ENCODE assay signal across 11 mouse cellular contexts in the genomic region with DNA sequence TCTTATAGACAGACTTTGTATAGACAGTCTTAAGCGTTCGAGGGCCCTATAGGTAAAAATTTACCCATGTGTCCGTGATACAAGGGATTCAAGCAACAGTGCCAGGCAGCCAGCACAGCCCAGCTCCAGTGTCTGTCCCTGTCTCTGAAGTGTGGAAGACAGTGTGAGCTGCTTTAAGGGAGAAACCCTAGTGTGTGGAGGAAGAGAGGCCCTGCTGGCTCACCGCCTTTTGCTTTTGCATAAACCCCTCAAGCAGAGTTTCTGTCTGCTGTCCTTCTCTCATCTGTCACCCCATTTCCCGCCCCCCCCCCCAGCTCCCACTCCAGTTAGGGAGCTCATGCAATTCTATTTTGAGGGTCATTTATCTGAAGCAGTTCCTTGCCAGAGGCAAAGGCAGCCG. TPM values are rescaled to one million over a fixed set of nuclear protein-coding genes. Genes with fewer than 3 reads are reported as not detected.
A peak's percentile ranks its signal among the peaks of the same experiment; 100 is the strongest.
DNase-seq lines count a peak whose midpoint lies in the region; ATAC-seq lines count a peak whose summit lies in the region.
"Had no signal": no experiment of that assay in that cellular context is flagged by ENCODE, and none has a peak within 500 bp of the region (broad histone marks: within the 10 kb centered on the region; RNA-seq: fewer than 3 reads in every experiment).

No protein-coding gene starts in this region.

- intact Hi-C loops in heart, postnatal 10 days (cut with DNase I): no loop called here

- peak overlapping the region; percentile 87 for H3K27ac ChIP-seq in heart, embryonic 13.5 days (replicated peaks)
- peak overlapping the region; percentile 72 for H3K27ac ChIP-seq in embryonic facial prominence, embryonic 11.5 days (replicated peaks; ENCODE audit: low read depth, low read length)
- H3K27ac ChIP-seq in hindbrain, embryonic 13.5 days: 0 out of 2 replicates have a peak overlapping the region, but pooled peaks have one; percentile 64

- ATAC-seq in heart, embryonic 13.5 days (ENCODE audit: extremely low read depth, insufficient number of reproducible peaks, low FRiP score, low TSS enrichment): no peak
- no peak for ATAC-seq in megakaryocyte, adult 5-6 weeks (ENCODE audit: poor library complexity, severe bottlenecking)
- ATAC-seq in embryonic facial prominence, embryonic 11.5 days (replicated peaks; ENCODE audit: insufficient number of reproducible peaks, low FRiP score, low TSS enrichment, low read depth): no peak
- ATAC-seq in hindbrain, embryonic 13.5 days (ENCODE audit: low FRiP score): 0 out of 2 replicates have a peak, but pooled peaks have one; percentile 32
- ATAC-seq in megakaryocyte-erythroid progenitor cell, adult 5-6 weeks (replicated peaks; ENCODE audit: low FRiP score, low TSS enrichment, poor library complexity, severe bottlenecking): no peak

- H3K36me3 ChIP-seq in heart, embryonic 13.5 days: peaks cover 40% of the 10 kb centered on the region
- H3K36me3 ChIP-seq in megakaryocyte, embryonic 14.5 days (replicated peaks; ENCODE audit: low read length): peaks cover 67% of the 10 kb centered on the region
- no peaks in the 10 kb centered on the region for H3K36me3 ChIP-seq in embryonic facial prominence, embryonic 11.5 days (replicated peaks; ENCODE audit: control insufficient read depth, insufficient read depth, low read depth, low read length)
- peaks cover 5% of the 10 kb centered on the region for H3K36me3 ChIP-seq in hindbrain, embryonic 13.5 days

- H3K4me2 ChIP-seq in heart, embryonic 13.5 days: peak overlapping the region; percentile 44
- no peak overlapping the region for H3K4me2 ChIP-seq in embryonic facial prominence, embryonic 11.5 days (ENCODE audit: low read depth, low read length)
- H3K4me2 ChIP-seq in hindbrain, embryonic 13.5 days: no peak overlapping the region

- H3K4me1 ChIP-seq in heart, embryonic 13.5 days: peaks cover 45% of the 10 kb centered on the region
- H3K4me1 ChIP-seq in megakaryocyte, embryonic 14.5 days: peaks cover 88% of the 10 kb centered on the region
- no peaks in the 10 kb centered on the region for H3K4me1 ChIP-seq in embryonic facial prominence, embryonic 11.5 days (ENCODE audit: control insufficient read depth, insufficient read depth, low read length)
- peaks cover 25% of the 10 kb centered on the region for H3K4me1 ChIP-seq in hindbrain, embryonic 13.5 days (replicated peaks)

- peak overlapping the region; percentile 62; the same call in 1 of the 2 replicates for H3K9ac ChIP-seq in heart, embryonic 13.5 days
- H3K9ac ChIP-seq in embryonic facial prominence, embryonic 11.5 days (replicated peaks; ENCODE audit: low read length): no peak overlapping the region
- H3K9ac ChIP-seq in hindbrain, embryonic 13.5 days: no peak overlapping the region

- peaks cover 7% of the 10 kb centered on the region for H3K9me3 ChIP-seq in heart, embryonic 13.5 days
- H3K9me3 ChIP-seq in megakaryocyte, embryonic 14.5 days: no peaks in the 10 kb centered on the region
- no peaks in the 10 kb centered on the region for H3K9me3 ChIP-seq in embryonic facial prominence, embryonic 11.5 days (replicated peaks; ENCODE audit: control insufficient read depth, low read length)
- H3K9me3 ChIP-seq in hindbrain, embryonic 13.5 days: no peaks in the 10 kb centered on the region

- no peaks in the 10 kb centered on the region for H3K27me3 ChIP-seq in heart, embryonic 13.5 days (replicated peaks)
- no peaks in the 10 kb centered on the region for H3K27me3 ChIP-seq in megakaryocyte, embryonic 14.5 days (replicated peaks)
- no peaks in the 10 kb centered on the region for H3K27me3 ChIP-seq in embryonic facial prominence, embryonic 11.5 days (ENCODE audit: control insufficient read depth, insufficient read depth, low read length)
- H3K27me3 ChIP-seq in hindbrain, embryonic 13.5 days: no peaks in the 10 kb centered on the region

- WGBS in heart, embryonic 13.5 days: 18% methylated on average over 6 of the region's 6 CpGs
- 32% methylated on average over 6 of the region's 6 CpGs for WGBS in embryonic facial prominence, embryonic 11.5 days
- 45% methylated on average over 5 of the region's 6 CpGs for WGBS in hindbrain, embryonic 13.5 days

- no peak overlapping the region for H3K4me3 ChIP-seq in heart, embryonic 13.5 days
- H3K4me3 ChIP-seq in megakaryocyte, embryonic 14.5 days (replicated peaks): peak overlapping the region; percentile 76
- H3K4me3 ChIP-seq in embryonic facial prominence, embryonic 11.5 days (ENCODE audit: low read depth, low read length): no peak overlapping the region
- H3K4me3 ChIP-seq in hindbrain, embryonic 13.5 days: no peak overlapping the region

- no peak for DNase-seq in heart, postnatal 10 days
- no peak for DNase-seq in embryonic facial prominence, embryonic 11.5 days (ENCODE audit: low spot score)
- no peak for DNase-seq in adrenal gland, postnatal 4 days (ENCODE audit: low spot score in 2 of 2)

RNA-seq across cellular contexts. Expression of gene Fam217b, which starts 7.3 kb away (rescaled TPM):
- polyA plus RNA-seq in heart, embryonic 13.5 days (2015; fragmentation: Nextera tagmentation; extraction: Ambion mirVana): 5.5 and 7.6 TPM in 2 replicates
- total RNA-seq in heart, postnatal 10 days (2021): 10 to 100 TPM; 12.9 to 17.4 TPM
- 6.1 and 12.1 TPM in 2 replicates for polyA plus RNA-seq in megakaryocyte, embryonic 14.5 days (2012; ENCODE audit: insufficient read depth, low replicate concordance)
- 10.2 and 16.0 TPM in 2 replicates for total RNA-seq in megakaryocyte, adult 5-6 weeks (2015)
- total RNA-seq in megakaryocyte, adult 5-6 weeks (2017): 5.9 and 8.6 TPM in 2 replicates
- 4.8 and 5.5 TPM in 2 replicates for polyA plus RNA-seq in embryonic facial prominence, embryonic 11.5 days (2014; fragmentation: Nextera tagmentation; extraction: Ambion mirVana)
- polyA plus RNA-seq in hindbrain, embryonic 13.5 days (2015; fragmentation: Nextera tagmentation; extraction: Ambion mirVana): 8.1 and 9.8 TPM in 2 replicates
- total RNA-seq in adrenal gland, postnatal 4 days (2021): 1 to 10 TPM; 5.7 TPM
- 0.35 and 0.40 TPM in 2 replicates for total RNA-seq in megakaryocyte-erythroid progenitor cell, adult 5-6 weeks (2014; fragmentation: Nextera tagmentation)
- total RNA-seq in megakaryocyte-erythroid progenitor cell, adult 5-6 weeks (2017): 0.91 and 1.6 TPM in 2 replicates

RNA-seq across cellular contexts. Expression of gene Ppp1r3d, which starts 7.3 kb away (rescaled TPM):
- 16.0 and 16.2 TPM in 2 replicates for polyA plus RNA-seq in heart, embryonic 13.5 days (2015; fragmentation: Nextera tagmentation; extraction: Ambion mirVana)
- total RNA-seq in heart, postnatal 10 days (2021): 10 to 100 TPM; 24.1 to 29.6 TPM
- polyA plus RNA-seq in megakaryocyte, embryonic 14.5 days (2012; ENCODE audit: insufficient read depth, low replicate concordance): 8.0 and 20.4 TPM in 2 replicates
- total RNA-seq in megakaryocyte, adult 5-6 weeks (2015): 7.4 and 7.5 TPM in 2 replicates
- 5.4 and 5.8 TPM in 2 replicates for total RNA-seq in megakaryocyte, adult 5-6 weeks (2017)
- polyA plus RNA-seq in embryonic facial prominence, embryonic 11.5 days (2014; fragmentation: Nextera tagmentation; extraction: Ambion mirVana): 3.5 and 3.8 TPM in 2 replicates
- polyA plus RNA-seq in hindbrain, embryonic 13.5 days (2015; fragmentation: Nextera tagmentation; extraction: Ambion mirVana): 2.3 and 2.9 TPM in 2 replicates
- total RNA-seq in adrenal gland, postnatal 4 days (2021): 1 to 10 TPM; 6.2 to 6.9 TPM
- total RNA-seq in megakaryocyte-erythroid progenitor cell, adult 5-6 weeks (2014; fragmentation: Nextera tagmentation): 0.49 TPM in 1 of 2 replicates, not detected in the other
- total RNA-seq in megakaryocyte-erythroid progenitor cell, adult 5-6 weeks (2017): 0.14 and 1.8 TPM in 2 replicates
- total RNA-seq: CH12.LX had no signal

RNA-seq across cellular contexts. Expression of gene Cdh26, which starts 8.7 kb away (rescaled TPM):
- polyA plus RNA-seq in heart, embryonic 13.5 days (2015; fragmentation: Nextera tagmentation; extraction: Ambion mirVana): 0.07 TPM in 1 of 2 replicates, not detected in the other
- total RNA-seq in heart, postnatal 10 days (2021): under 1 TPM; 0.32 to 0.60 TPM
- polyA plus RNA-seq in megakaryocyte, embryonic 14.5 days (2012; ENCODE audit: insufficient read depth, low replicate concordance): not detected in 2 replicates
- total RNA-seq in megakaryocyte, adult 5-6 weeks (2015): not detected in 2 replicates
- not detected in 2 replicates for total RNA-seq in megakaryocyte, adult 5-6 weeks (2017)
- 0.45 and 0.63 TPM in 2 replicates for polyA plus RNA-seq in embryonic facial prominence, embryonic 11.5 days (2014; fragmentation: Nextera tagmentation; extraction: Ambion mirVana)
- 0.16 and 0.17 TPM in 2 replicates for polyA plus RNA-seq in hindbrain, embryonic 13.5 days (2015; fragmentation: Nextera tagmentation; extraction: Ambion mirVana)
- under 1 TPM in 1 of 2 experiments, not detected in 1; 0.20 TPM for total RNA-seq in adrenal gland, postnatal 4 days (2021)
- total RNA-seq in megakaryocyte-erythroid progenitor cell, adult 5-6 weeks (2014; fragmentation: Nextera tagmentation): not detected in 2 replicates
- total RNA-seq in megakaryocyte-erythroid progenitor cell, adult 5-6 weeks (2017): not detected in 2 replicates
- total RNA-seq: CH12.LX; common myeloid progenitor, adult 5-6 weeks had no signal

RNA-seq across cellular contexts. Expression of gene Sycp2, which starts 14.1 kb away (rescaled TPM):
- 0.05 and 0.08 TPM in 2 replicates for polyA plus RNA-seq in heart, embryonic 13.5 days (2015; fragmentation: Nextera tagmentation; extraction: Ambion mirVana)
- total RNA-seq in heart, postnatal 10 days (2021): 1 to 10 TPM; 1.7 to 2.6 TPM
- polyA plus RNA-seq in megakaryocyte, embryonic 14.5 days (2012; ENCODE audit: insufficient read depth, low replicate concordance): 0.03 TPM in 1 of 2 replicates, not detected in the other
- total RNA-seq in megakaryocyte, adult 5-6 weeks (2015): 0.96 and 3.1 TPM in 2 replicates
- total RNA-seq in megakaryocyte, adult 5-6 weeks (2017): 1.4 and 1.5 TPM in 2 replicates
- polyA plus RNA-seq in embryonic facial prominence, embryonic 11.5 days (2014; fragmentation: Nextera tagmentation; extraction: Ambion mirVana): 0.06 and 0.07 TPM in 2 replicates
- polyA plus RNA-seq in hindbrain, embryonic 13.5 days (2015; fragmentation: Nextera tagmentation; extraction: Ambion mirVana): 0.31 and 0.35 TPM in 2 replicates
- under 1 TPM; 0.06 to 0.34 TPM for total RNA-seq in adrenal gland, postnatal 4 days (2021)
- total RNA-seq in megakaryocyte-erythroid progenitor cell, adult 5-6 weeks (2014; fragmentation: Nextera tagmentation): not detected in 2 replicates
- not detected in 2 replicates for total RNA-seq in megakaryocyte-erythroid progenitor cell, adult 5-6 weeks (2017)
- total RNA-seq: CH12.LX; common myeloid progenitor, adult 5-6 weeks had no signal
- polyA plus RNA-seq: large intestine, adult 2 months had no signal
